Mouse (Mus musculus): ENCODE data around the gene Eif4g2.

- TF ChIP-seq POLR2A (IDR thresholded peaks at IDR 0.05; ENCODE audit: extremely low read depth, insufficient read depth, low read length) (no peak), CTCF (IDR thresholded peaks at IDR 0.05; ENCODE audit: extremely low read depth, insufficient read depth, low read length) (no peak)
Measured at GRCm38 (mm10) chr7:111109561-111109960, 26.7 kb upstream of the Eif4g2 start.

Data from cortical plate, adult 2 months (tissue).